Mouse (Mus musculus): ENCODE results near the gene Gm21953. TPM values are rescaled to one million over a fixed set of nuclear protein-coding genes. Genes with fewer than 3 reads are reported as not detected.

The Gm21953 gene
- not detected for total RNA-seq (2023)

DNA sequence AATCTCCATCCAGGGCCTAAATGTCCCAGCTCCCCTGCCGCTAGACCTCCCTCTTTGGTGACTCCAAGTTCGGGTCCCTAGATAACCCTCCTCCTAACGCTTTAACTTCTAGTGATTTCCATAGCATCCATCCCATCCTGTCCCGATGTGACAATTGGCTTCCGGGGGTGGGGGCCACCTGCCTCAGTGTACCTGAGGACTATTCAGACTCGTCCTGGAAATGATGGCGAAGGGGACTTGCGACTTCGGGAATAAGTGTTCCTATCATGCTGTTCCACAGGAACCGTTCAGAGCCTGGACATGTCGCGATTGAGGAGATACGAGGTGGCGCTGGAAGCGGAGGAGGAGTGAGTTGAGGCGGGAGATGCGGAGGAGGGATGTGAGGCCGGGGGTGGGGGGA, at the start of gene Gm21953:
Gm21953 (plus strand) TSS at position 301 of the 400 bp plus-strand sequence.

DNA sequence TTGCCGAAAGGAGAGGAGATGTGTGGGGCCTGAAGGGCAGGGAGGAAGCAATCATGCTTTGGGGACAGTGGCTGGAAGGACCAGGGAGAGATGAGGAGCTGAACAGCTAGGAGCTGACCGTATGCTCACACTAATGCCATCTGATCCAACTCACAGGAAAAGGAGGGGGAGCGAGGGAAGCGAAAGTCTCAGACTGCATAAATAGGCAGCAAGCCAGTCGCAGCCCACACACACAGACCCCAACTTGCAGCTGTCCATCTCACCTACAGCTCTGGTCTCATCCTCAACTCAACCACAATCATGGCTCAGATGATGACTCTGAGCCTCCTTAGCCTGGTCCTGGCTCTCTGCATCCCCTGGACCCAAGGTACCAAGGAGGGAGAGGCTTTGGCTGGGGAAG, 38.6 kb upstream of the Gm21953 start, which contains the start of gene Ccl21b:
Ccl21b (plus strand) TSS at position 301 of the 400 bp plus-strand sequence.

DNA sequence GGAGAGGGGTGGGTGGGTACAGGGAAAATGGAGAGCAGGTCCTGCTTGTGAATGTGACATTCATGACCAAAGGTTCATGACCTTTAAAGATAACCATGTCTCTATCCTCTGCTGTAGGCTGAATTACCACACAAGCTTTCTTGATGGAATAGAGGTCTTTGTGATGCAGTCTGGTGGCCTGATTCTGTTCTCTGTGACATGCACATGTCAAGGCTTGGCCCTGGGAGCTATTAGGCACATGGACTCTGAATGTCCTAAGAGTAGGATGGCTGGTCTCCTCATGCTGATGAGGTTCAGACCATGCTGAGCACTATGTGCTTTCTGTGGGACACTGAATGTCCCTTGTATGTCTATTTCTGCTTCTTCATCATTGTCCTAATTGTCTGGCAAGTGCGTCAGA, 24.0 kb downstream of the Gm21953 start, which contains the start of gene Fam205a3:
Fam205a3 (plus strand) TSS at position 301 of the 400 bp plus-strand sequence.

Other genes with a start within 250 kb of the Gm21953 start
- gene Gm3893, start 203.1 kb upstream of the Gm21953 start, total RNA-seq (2023), result not detected
- gene Gm13304, start 179.4 kb upstream of the Gm21953 start, total RNA-seq (2023), result not detected
- not detected for gene Gm13306, start 140.8 kb upstream of the Gm21953 start, total RNA-seq (2023)
- not detected for gene Gm13305, start 125.7 kb upstream of the Gm21953 start, total RNA-seq (2023)
- gene Gm10600, start 53.6 kb upstream of the Gm21953 start, total RNA-seq (2023), result not detected
- gene Ccl21b, start 38.5 kb upstream of the Gm21953 start, total RNA-seq (2023), result not detected
- gene Fam205a3, start 24.1 kb downstream of the Gm21953 start, total RNA-seq (2023), result not detected
- not detected for gene Gm21586, start 145.1 kb downstream of the Gm21953 start, total RNA-seq (2023)
- not detected for gene Gm2163, start 172.5 kb downstream of the Gm21953 start, total RNA-seq (2023)
- gene Fam205a2, start 233.9 kb downstream of the Gm21953 start, total RNA-seq (2023), result not detected